Mouse (Mus musculus) lung, adult 18-20 months (tissue): ENCODE measurements around the gene Cntrl.
A peak's percentile ranks its signal among the peaks of the same experiment; 100 is the strongest.

Experiments
- DNase-seq, 2 experiments: peaks; one replicate each; pipeline ENCODE4 v3.0.0; 2022; ENCODE audit warnings: mixed read lengths in 2 of 2

Cntrl gene

DNA sequence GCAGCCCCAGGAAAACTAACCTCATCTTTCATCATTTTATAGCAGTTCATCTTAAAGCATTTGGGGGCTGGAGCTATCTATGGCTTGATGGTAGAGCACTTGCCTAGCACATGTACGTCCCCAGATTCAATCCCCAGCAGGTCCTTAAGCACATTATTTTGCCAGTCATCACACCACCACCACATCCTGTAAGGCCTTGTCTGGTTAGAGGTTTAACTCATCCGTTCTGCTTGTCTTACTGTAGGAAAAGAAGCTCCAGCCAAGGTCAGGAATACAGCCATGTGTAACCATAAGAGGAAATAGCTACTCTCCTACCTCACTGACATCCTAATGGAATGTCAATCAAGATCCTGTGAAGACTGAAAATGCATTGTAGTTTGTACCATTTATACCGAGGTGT is 68.9 kb downstream of the Cntrl start:
- DNase-seq = no peak

- no peak for DNase-seq
These were observed 73.9 kb downstream of the Cntrl start for GRCm38 (mm10) chr2:35183115-35183673.

DNA sequence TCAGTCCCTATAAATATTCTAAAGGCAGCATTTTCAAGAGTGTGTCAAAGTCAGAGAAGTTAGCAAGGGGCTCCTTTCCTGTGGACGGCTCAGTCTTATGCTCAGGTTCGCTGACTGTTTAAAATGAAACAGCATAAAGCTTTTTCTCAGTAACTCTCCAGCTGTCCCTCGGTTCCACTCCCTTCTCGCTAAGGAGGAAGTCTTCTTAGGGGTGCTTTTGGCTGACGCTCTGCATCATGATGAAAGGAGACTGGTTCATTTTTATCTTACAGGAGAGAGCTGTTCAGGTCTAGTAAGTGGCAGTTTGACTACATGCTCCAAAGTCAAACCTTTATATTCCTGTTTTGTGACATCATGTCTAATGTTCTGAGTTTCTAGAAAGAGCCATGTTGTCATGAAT is 79.6 kb downstream of the Cntrl start:
- DNase-seq = no peak

DNA sequence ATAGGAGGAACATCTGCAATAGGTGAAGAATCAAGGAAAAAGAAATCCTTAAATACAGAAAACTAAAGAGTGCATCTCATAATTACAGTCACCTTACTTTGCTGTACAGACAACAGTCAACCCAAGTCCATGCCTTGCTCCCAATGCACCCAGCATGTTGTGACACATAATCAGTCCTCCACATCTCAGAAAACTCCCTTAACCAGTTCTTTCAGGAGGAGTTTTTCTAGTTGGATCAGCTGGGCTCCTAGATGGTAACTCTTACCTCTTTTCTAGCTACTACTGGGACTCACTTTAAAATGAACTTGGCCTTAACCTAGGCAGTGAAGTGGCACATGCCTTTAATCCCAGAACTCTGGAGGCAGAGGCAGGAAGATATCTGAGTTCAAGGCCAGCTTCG is 84.7 kb downstream of the Cntrl start:
- no peak for DNase-seq

GRCm38 (mm10) chr2:35195626-35196544 is 86.6 kb downstream of the Cntrl start:
- DNase-seq = peak in 1 of 2 experiments; percentile 21

GRCm38 (mm10) chr2:35199541-35199940 is 90.2 kb downstream of the Cntrl start:
- DNase-seq = no peak

DNA sequence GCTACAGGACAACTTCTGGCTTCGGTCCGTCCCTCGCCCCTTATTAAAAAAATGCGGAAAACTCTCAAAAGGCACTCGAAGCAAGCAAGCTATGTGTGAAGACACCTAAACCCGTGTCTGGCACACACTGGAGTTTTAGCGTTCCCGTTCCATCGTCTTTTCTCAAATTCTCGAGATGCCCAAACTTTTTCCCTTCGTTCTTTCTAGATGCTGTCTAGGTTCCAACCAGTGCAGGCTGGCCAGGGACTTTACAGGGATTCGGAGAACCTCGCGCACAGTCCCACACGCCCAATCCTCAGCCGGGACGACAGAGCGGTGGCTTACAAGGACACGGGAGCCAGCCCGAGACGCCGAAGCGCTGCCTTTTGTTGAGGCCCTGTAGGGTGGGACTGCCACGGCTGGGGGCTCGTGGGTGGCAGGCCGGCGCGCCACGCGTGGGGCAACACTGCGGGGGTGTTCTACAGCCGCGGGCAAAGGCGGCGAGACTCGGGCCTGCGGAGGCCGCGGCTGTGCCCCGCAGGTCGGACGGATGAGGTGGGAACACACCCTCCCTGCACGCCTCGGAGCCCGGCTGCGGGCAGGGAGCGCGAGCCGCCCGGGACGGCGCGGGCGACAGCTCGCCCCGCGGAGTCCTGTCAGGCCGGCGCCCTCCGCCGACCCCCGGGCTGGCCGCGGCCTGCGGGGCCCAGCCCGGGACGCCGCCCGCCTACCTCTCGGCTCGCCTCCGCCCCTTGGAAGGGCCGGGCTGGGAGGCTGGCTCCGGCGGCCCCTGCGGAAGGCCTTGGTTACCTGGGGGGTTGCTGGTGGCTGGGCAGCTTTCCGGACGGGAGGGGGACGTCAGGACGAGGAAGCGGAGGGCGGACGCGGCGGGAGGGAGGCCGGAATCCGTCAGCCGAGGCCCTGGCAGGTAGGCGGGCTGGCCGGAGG is 90.9 kb downstream of the Cntrl start:
- peak; percentile 32 to 44 for DNase-seq

GRCm38 (mm10) chr2:35200898-35201668 is 91.8 kb downstream of the Cntrl start, which contains the start of gene Rab14:
Rab14 (minus strand) TSS chr2:35201120.
- peak; percentile 100 for DNase-seq

GRCm38 (mm10) chr2:35203729-35204128 is 94.4 kb downstream of the Cntrl start:
- no peak for DNase-seq

DNA sequence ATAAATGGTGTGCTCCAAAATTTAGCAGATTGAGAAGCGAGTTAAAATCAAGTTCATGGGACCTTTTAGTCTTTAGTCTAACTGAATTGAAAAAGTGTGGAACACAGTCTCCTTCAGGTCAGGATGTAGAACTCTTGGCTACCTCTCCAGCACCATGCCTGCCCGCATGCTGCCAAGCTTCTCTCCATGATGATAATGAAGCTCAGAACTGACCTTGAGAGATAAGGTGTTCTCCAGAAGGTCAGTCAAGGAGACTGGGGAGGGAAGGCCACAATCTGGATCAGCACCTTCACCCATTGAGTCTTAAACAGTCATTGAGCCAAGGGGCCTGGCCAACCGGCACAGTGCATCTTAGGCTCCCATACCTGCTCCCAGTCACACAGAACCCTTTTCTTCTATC is 97.5 kb downstream of the Cntrl start:
- DNase-seq = no peak

DNA sequence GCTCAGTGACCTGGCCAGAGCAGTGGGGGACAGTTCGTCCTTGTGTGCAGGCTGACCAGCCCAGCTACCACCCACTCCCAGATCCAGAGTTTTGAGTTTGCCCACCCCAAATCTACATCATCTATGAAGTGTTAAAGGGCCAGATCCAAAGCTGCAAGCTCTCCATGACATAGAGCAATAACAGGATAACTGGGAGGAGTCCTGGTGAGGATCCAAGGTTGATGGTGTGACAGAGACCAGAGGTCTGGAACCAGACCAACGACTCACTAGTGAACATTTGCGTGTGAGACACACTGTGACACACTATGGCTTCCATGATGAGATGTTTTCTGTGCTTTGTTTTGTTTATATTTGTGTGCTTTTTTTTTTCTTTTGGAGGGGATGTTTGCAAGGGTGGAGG is 98.8 kb downstream of the Cntrl start:
- no peak for DNase-seq

- DNase-seq = no peak
These were observed 99.8 kb downstream of the Cntrl start for GRCm38 (mm10) chr2:35208931-35209665.

GRCm38 (mm10) chr2:35211681-35212080 is 102.4 kb downstream of the Cntrl start:
- no peak for DNase-seq

DNA sequence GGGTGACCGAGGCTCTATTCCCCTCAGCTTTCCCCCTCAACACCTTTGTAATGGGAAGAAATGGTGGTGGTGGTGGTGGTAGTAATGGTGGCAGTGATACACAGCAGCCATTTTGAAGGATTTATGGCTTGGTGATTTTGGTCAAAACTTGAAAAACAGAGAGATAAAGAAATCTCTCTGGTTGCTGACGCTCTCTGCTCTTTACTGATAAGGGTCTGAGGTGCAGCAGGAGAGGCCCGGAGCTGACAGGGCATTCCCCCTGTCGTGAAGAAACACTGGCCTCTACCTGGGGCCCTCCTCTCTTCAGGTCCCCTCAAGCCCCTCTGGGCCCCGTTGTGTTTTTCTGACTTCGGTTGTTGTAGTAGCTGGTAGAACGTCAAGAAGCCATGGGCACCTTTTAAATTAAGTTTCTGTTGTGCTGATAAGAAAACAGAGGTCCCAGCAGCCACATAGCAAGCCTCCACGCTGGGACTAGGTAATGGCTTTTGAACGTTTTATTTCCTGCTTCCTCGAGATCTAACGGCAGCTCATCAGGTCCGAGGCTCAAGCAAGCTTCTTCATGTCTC is 104.1 kb downstream of the Cntrl start:
- DNase-seq = no peak

GRCm38 (mm10) chr2:35214881-35215358 is 105.6 kb downstream of the Cntrl start:
- DNase-seq = peak; percentile 83 to 87

DNA sequence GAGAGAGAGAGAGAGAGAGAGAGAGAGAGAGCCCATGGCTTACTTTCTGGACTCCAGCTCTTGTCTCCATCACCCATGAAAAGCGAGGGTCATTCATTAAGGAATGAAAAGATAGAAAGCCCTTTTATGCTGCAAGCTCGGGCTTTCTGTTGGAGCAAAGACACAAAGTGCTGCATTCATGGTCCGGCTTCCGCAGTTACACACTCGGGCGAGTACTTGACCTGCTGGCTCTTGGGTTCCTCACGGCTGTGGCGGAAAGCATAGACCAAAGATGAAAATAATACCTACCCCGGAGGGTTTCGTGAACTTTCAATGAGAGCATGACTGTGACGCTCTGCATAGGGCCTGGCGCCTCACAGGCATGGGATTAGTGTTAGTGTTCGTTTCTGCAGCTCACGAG is 106.1 kb downstream of the Cntrl start:
- no peak for DNase-seq

- DNase-seq = no peak
These were observed 107.4 kb downstream of the Cntrl start for GRCm38 (mm10) chr2:35216701-35217100.

GRCm38 (mm10) chr2:35218736-35219135 is 109.4 kb downstream of the Cntrl start:
- no peak for DNase-seq

- DNase-seq = no peak
These were observed 113.6 kb downstream of the Cntrl start for GRCm38 (mm10) chr2:35222822-35223391.

DNA sequence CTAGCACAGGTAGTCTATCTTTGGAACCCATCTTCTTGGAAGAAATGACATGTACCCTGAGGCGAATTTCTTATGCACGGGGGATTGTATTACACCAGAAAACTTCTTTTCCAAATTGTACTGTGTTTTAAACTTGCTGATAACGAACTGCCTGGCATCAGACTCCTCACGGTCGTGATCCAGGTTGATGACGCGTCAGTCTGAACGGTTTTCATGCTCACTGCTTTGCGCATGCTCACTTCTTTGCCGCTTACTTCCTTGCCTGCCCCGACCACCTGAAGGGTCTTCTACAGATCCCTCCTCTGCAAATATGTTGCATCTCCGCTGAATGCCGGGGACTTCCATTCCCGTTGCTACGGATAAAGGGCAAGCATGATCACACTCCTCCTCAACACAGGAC is 115.0 kb downstream of the Cntrl start:
- DNase-seq = no peak

GRCm38 (mm10) chr2:35228145-35228544 is 118.9 kb downstream of the Cntrl start:
- DNase-seq = no peak
